Comparison of ENCODE assay signal across 14 mouse cellular contexts in genomic region chr4:118239960-118240689, GRCm38 (mm10). TPM values are rescaled to one million over a fixed set of nuclear protein-coding genes. Genes with fewer than 3 reads are reported as not detected.
DNase-seq lines count a peak whose midpoint lies in the region; ATAC-seq and TF ChIP-seq lines count a peak whose summit lies in the region.
"Had no signal": no experiment of that assay in that cellular context is flagged by ENCODE, and none has a peak within 500 bp of the region (broad histone marks: within the 10 kb centered on the region; RNA-seq: fewer than 3 reads in every experiment).

No protein-coding gene starts in this region.

- no peak overlapping the region for H3K4me3 ChIP-seq in lung, embryonic 15.5 days
- no peak overlapping the region for H3K4me3 ChIP-seq in stomach, embryonic 15.5 days (replicated peaks)
- no peak overlapping the region for H3K4me3 ChIP-seq in layer of hippocampus, adult 2 months
- H3K4me3 ChIP-seq: megakaryocyte, embryonic 14.5 days; myocyte had no signal

- H3K36me3 ChIP-seq in lung, embryonic 15.5 days = peaks cover 41% of the 10 kb centered on the region
- H3K36me3 ChIP-seq in stomach, embryonic 15.5 days = peaks cover 35% of the 10 kb centered on the region

- H3K9ac ChIP-seq in lung, embryonic 15.5 days = no peak overlapping the region
- no peak overlapping the region for H3K9ac ChIP-seq in stomach, embryonic 15.5 days

- WGBS in lung, embryonic 15.5 days = 55% methylated on average over 16 of the region's 16 CpGs
- 65% methylated on average over 15 of the region's 16 CpGs for WGBS in stomach, embryonic 15.5 days

- no peaks in the 10 kb centered on the region for H3K4me1 ChIP-seq in lung, embryonic 15.5 days
- peaks cover 9% of the 10 kb centered on the region; the same call in 1 of the 2 replicates for H3K4me1 ChIP-seq in stomach, embryonic 15.5 days

- H3K27ac ChIP-seq in lung, embryonic 15.5 days = peak overlapping the region; percentile 16
- peak overlapping the region; percentile 76 for H3K27ac ChIP-seq in stomach, embryonic 15.5 days
- no peak overlapping the region for H3K27ac ChIP-seq in layer of hippocampus, adult 2 months

- no peak for DNase-seq in lung, postnatal 4 days
- peak; percentile 84 to 91 for DNase-seq in kidney, adult 8-10 months
- peak; percentile 36 for DNase-seq in liver
- DNase-seq in layer of hippocampus, postnatal 14 days (ENCODE audit: low spot score in 2 of 2) = no peak
- no peak for DNase-seq in layer of hippocampus, adult 2 months (ENCODE audit: low spot score in 2 of 2)
- DNase-seq: heart, adult 11 months; heart, postnatal 4 days had no signal

- no peaks in the 10 kb centered on the region for H3K27me3 ChIP-seq in lung, embryonic 15.5 days
- no peaks in the 10 kb centered on the region for H3K27me3 ChIP-seq in stomach, embryonic 15.5 days (replicated peaks)

- no peaks in the 10 kb centered on the region for H3K9me3 ChIP-seq in lung, embryonic 15.5 days
- H3K9me3 ChIP-seq in stomach, embryonic 15.5 days = no peaks in the 10 kb centered on the region
- H3K9me3 ChIP-seq: megakaryocyte, embryonic 14.5 days had no signal

- TF ChIP-seq CTCF in layer of hippocampus, adult 2 months (conservative IDR thresholded peaks at IDR 0.05) = no peak

- ATAC-seq in lung, embryonic 15.5 days (ENCODE audit: borderline replicate concordance, extremely low read depth, low FRiP score, low TSS enrichment) = no peak
- peak; percentile 87 for ATAC-seq in stomach, embryonic 15.5 days (ENCODE audit: insufficient read depth, low FRiP score, low read depth)
- no peak for ATAC-seq in erythroblast, adult 5-6 weeks (replicated peaks; ENCODE audit: low FRiP score, poor library complexity, severe bottlenecking)
- ATAC-seq: activated CD4-positive, CD25-positive, alpha-beta regulatory T cell, adult 4 months; forebrain, embryonic 16.5 days had no signal

- no peak overlapping the region for H3K4me2 ChIP-seq in lung, embryonic 15.5 days
- H3K4me2 ChIP-seq in stomach, embryonic 15.5 days = no peak overlapping the region

RNA-seq across cellular contexts. Expression of gene Ptprf, which starts 51.1 kb away (rescaled TPM):
- 73.4 and 82.9 TPM in 2 replicates for polyA plus RNA-seq in lung, embryonic 15.5 days (2015; fragmentation: Nextera tagmentation; extraction: Ambion mirVana)
- 79.2 and 85.6 TPM in 2 replicates for polyA plus RNA-seq in stomach, embryonic 15.5 days (2015; fragmentation: Nextera tagmentation; extraction: Ambion mirVana)
- not detected in 2 replicates for total RNA-seq in erythroblast, adult 5-6 weeks (2015; ENCODE audit: low replicate concordance)
- total RNA-seq in erythroblast, adult 5-6 weeks (2017; ENCODE audit: low replicate concordance) = not detected in 2 replicates
- 100 to 1,000 TPM; 106 to 112 TPM for total RNA-seq in layer of hippocampus, postnatal 14 days (2021)
- 10 to 100 TPM; 69.8 to 73.0 TPM for total RNA-seq in layer of hippocampus, adult 2 months (2021)

Comparison
In these comparisons a context has a peak if more than half of its experiments do, and no peak if none do; other contexts are left out.
1. DNase-seq: peak in kidney, adult 8-10 months (2 of 2) and liver (single experiment); none in lung, postnatal 4 days (0 of 2), layer of hippocampus, postnatal 14 days (0 of 2) and layer of hippocampus, adult 2 months (0 of 2).
2. RNA of gene Ptprf, which starts 51.1 kb away (total RNA-seq): 106 to 112 TPM in layer of hippocampus, postnatal 14 days and 69.8 to 73.0 TPM in layer of hippocampus, adult 2 months; not detected in erythroblast, adult 5-6 weeks; every median in the first group is over 10 times any median in the second.